Mouse (Mus musculus): Measurements from ENCODE around the gene Timm10. TPM values are rescaled to one million over a fixed set of nuclear protein-coding genes. Genes with fewer than 3 reads are reported as not detected.

The Timm10 gene
- total and polyA plus RNA-seq, 2 experiments from 2014 or later = 117 to 129 TPM

DNA sequence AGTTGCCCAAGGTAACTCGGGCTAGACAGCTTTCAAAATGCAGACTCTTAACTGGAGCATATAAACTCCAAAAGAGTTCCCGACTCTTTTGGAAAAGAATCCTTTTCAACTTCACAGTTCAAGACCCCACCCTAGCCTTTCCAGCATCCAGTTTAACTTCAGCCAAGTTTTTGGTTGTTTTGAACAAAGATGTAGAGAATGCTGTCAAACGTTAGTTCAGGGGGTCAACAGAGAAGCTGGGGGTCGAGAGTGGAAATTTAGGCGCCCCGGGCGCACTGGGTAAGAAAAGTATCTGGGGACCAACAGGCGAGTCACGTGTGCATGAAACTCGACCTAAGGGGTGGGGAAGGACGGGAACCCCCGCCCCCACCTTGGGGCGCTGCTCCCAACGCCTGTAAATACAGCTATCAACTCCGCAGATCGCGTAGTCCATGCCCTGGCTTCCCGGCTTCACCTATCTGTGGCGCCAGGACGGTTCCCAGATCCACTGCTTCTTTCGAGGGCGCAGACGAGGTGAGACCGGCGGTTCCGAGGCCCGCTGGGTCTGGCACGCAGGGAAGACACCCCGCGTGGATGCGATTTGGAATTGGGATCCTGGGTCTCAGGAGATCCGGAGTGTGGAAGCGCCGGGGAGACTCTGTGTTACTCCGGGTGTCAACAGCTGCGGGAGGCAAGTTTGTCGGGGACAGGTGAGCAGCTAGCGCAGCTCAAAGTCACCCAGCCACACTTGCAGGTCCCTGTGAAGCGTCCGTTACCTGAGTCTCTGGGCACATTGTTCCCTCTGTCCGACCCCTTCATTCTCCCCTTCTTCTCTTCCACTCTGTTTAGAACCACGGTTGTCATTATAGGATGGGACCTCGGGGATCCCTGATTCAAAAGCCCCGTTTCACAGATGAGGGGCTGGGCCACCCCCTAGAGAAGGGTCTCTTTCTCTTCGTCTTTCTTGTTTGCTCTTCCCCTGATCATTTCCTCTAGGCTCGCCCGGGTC, 12.5 kb downstream of the Timm10 start:
- no peaks in the 10 kb centered on the region for H3K36me3 ChIP-seq (replicated peaks; ENCODE audit: control insufficient read depth, insufficient read depth, low read length)
- ATAC-seq (ENCODE audit: insufficient read depth, low read depth) (no peak), DNase-seq (ENCODE audit: low spot score) (no peak)
- H3K4me1 ChIP-seq (ENCODE audit: control insufficient read depth, insufficient read depth) = peaks cover 15% of the 10 kb centered on the region; the same call in 1 of the 2 replicates
- peak overlapping the region; percentile 56 for H3K4me3 ChIP-seq (ENCODE audit: low read depth, low read length)
- no peaks in the 10 kb centered on the region for H3K9me3 ChIP-seq (replicated peaks; ENCODE audit: control insufficient read depth, low read length)
- H3K27ac ChIP-seq (ENCODE audit: low read depth) = peak overlapping the region; percentile 23
- H3K9ac ChIP-seq (replicated peaks; ENCODE audit: low read depth, low read length) = peak overlapping the region; percentile 60
- H3K27me3 ChIP-seq (ENCODE audit: control insufficient read depth, insufficient read depth, low read length) = peaks cover 13% of the 10 kb centered on the region
- peak overlapping the region; percentile 85 for H3K4me2 ChIP-seq (ENCODE audit: low read depth, low read length)
- WGBS = 2% methylated on average over 47 of the region's 47 CpGs
- TF ChIP-seq EP300 (IDR thresholded peaks at IDR 0.05; ENCODE audit: low read depth) = no peak
- no peak for TF ChIP-seq CTCF (IDR thresholded peaks at IDR 0.05; ENCODE audit: low read depth)

DNA sequence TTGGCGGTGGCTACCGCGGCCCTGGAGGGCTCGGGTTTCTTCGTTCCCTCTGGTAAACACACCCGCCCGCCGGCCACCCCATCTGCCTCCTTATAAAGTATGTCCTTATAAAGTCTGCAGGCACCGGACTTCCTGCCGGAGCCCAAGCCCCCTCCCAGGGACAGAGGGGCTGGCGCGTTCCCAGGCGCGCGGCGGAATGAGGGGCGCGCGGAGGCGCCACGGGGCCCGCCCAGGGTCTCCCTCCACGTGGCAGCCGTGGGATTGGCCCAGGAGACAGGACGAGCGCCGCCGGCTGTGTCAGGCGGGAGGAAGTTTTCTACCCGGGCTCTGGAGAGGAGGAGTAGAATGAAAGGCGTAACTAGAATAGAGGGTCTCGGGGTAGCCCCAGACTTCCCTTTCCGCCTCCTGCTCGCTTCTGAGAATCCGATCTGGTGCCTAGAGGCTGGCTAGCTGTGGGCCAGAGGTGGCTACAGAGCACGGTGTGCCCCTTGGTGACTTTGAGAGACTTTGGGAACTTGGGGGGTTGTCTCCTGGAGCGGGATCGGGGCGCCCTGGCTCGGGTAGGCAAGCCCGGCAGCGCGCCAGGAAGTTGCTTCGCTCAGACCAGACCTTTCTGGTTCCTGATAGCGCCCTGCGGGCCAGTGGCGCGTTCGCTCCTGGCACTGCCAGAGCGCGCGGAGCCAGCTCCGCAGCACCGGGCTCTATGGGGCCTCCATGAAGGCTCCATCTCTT, 13.4 kb downstream of the Timm10 start:
- under 1% methylated on average over 54 of the region's 54 CpGs for WGBS
- H3K36me3 ChIP-seq (replicated peaks; ENCODE audit: control insufficient read depth, insufficient read depth, low read length) = no peaks in the 10 kb centered on the region
- peak; percentile 3; the same call in 1 of the 2 replicates for TF ChIP-seq CTCF (IDR thresholded peaks at IDR 0.05; ENCODE audit: low read depth)
- TF ChIP-seq EP300 (IDR thresholded peaks at IDR 0.05; ENCODE audit: low read depth) = no peak
- peak overlapping the region; percentile 23 for H3K27ac ChIP-seq (ENCODE audit: low read depth)
- peak overlapping the region; percentile 85 for H3K4me2 ChIP-seq (ENCODE audit: low read depth, low read length)
- peaks cover 13% of the 10 kb centered on the region for H3K27me3 ChIP-seq (ENCODE audit: control insufficient read depth, insufficient read depth, low read length)
- peak overlapping the region; percentile 56 for H3K4me3 ChIP-seq (ENCODE audit: low read depth, low read length)
- H3K9me3 ChIP-seq (replicated peaks; ENCODE audit: control insufficient read depth, low read length) = no peaks in the 10 kb centered on the region
- peaks cover 23% of the 10 kb centered on the region for H3K4me1 ChIP-seq (ENCODE audit: control insufficient read depth, insufficient read depth)
- DNase-seq (ENCODE audit: low spot score) (peak; percentile 54), ATAC-seq (ENCODE audit: insufficient read depth, low read depth) (peak; percentile 84)
- H3K9ac ChIP-seq (replicated peaks; ENCODE audit: low read depth, low read length) = peak overlapping the region; percentile 60

- peaks cover 27% of the 10 kb centered on the region for H3K4me1 ChIP-seq (ENCODE audit: control insufficient read depth, insufficient read depth)
- H3K4me3 ChIP-seq (ENCODE audit: low read depth, low read length) = peak overlapping the region; percentile 56
- no peaks in the 10 kb centered on the region for H3K36me3 ChIP-seq (replicated peaks; ENCODE audit: control insufficient read depth, insufficient read depth, low read length)
- H3K9ac ChIP-seq (replicated peaks; ENCODE audit: low read depth, low read length) = peak overlapping the region; percentile 60
- WGBS = 7% methylated on average over 17 of the region's 17 CpGs
- peak overlapping the region; percentile 23; the same call in 1 of the 2 replicates for H3K27ac ChIP-seq (ENCODE audit: low read depth)
- no peak for TF ChIP-seq CTCF (IDR thresholded peaks at IDR 0.05; ENCODE audit: low read depth)
- TF ChIP-seq EP300 (IDR thresholded peaks at IDR 0.05; ENCODE audit: low read depth) = no peak
- ATAC-seq (ENCODE audit: insufficient read depth, low read depth) = peak; percentile 13; the same call in 1 of the 2 replicates
- no peaks in the 10 kb centered on the region for H3K9me3 ChIP-seq (replicated peaks; ENCODE audit: control insufficient read depth, low read length)
- H3K27me3 ChIP-seq (ENCODE audit: control insufficient read depth, insufficient read depth, low read length) = peaks cover 13% of the 10 kb centered on the region
- DNase-seq (ENCODE audit: low spot score) = no peak
- peak overlapping the region; percentile 85 for H3K4me2 ChIP-seq (ENCODE audit: low read depth, low read length)
Observed at GRCm38 (mm10) chr2:84840748-84841563, 14.2 kb downstream of the Timm10 start.

- TF ChIP-seq CTCF (IDR thresholded peaks at IDR 0.05; ENCODE audit: low read depth) (no peak), EP300 (IDR thresholded peaks at IDR 0.05; ENCODE audit: low read depth) (no peak)
- DNase-seq (ENCODE audit: low spot score) (no peak), ATAC-seq (ENCODE audit: insufficient read depth, low read depth) (no peak)
- no peak overlapping the region for H3K27ac ChIP-seq (ENCODE audit: low read depth)
- peaks cover 13% of the 10 kb centered on the region for H3K27me3 ChIP-seq (ENCODE audit: control insufficient read depth, insufficient read depth, low read length)
- no peak overlapping the region for H3K4me3 ChIP-seq (ENCODE audit: low read depth, low read length)
- no peaks in the 10 kb centered on the region for H3K36me3 ChIP-seq (replicated peaks; ENCODE audit: control insufficient read depth, insufficient read depth, low read length)
- peak overlapping the region; percentile 85; the same call in 1 of the 2 replicates for H3K4me2 ChIP-seq (ENCODE audit: low read depth, low read length)
- no peaks in the 10 kb centered on the region for H3K9me3 ChIP-seq (replicated peaks; ENCODE audit: control insufficient read depth, low read length)
- no peak overlapping the region for H3K9ac ChIP-seq (replicated peaks; ENCODE audit: low read depth, low read length)
- peaks cover 27% of the 10 kb centered on the region for H3K4me1 ChIP-seq (ENCODE audit: control insufficient read depth, insufficient read depth)
Observed at GRCm38 (mm10) chr2:84841905-84842304, 15.1 kb downstream of the Timm10 start.

GRCm38 (mm10) chr2:84843654-84844053, 16.9 kb downstream of the Timm10 start:
- Histone ChIP-seq H3K4me3 (ENCODE audit: low read depth, low read length) (no peak overlapping the region), H3K27ac (ENCODE audit: low read depth) (no peak overlapping the region), H3K9ac (replicated peaks; ENCODE audit: low read depth, low read length) (no peak overlapping the region), H3K27me3 (ENCODE audit: control insufficient read depth, insufficient read depth, low read length) (peaks cover 7% of the 10 kb centered on the region), H3K4me1 (ENCODE audit: control insufficient read depth, insufficient read depth) (peaks cover 27% of the 10 kb centered on the region), H3K4me2 (ENCODE audit: low read depth, low read length) (no peak overlapping the region), H3K36me3 (replicated peaks; ENCODE audit: control insufficient read depth, insufficient read depth, low read length) (no peaks in the 10 kb centered on the region), H3K9me3 (replicated peaks; ENCODE audit: control insufficient read depth, low read length) (no peaks in the 10 kb centered on the region)
- TF ChIP-seq EP300 (IDR thresholded peaks at IDR 0.05; ENCODE audit: low read depth) (no peak), CTCF (IDR thresholded peaks at IDR 0.05; ENCODE audit: low read depth) (no peak)
- DNase-seq (ENCODE audit: low spot score) (no peak), ATAC-seq (ENCODE audit: insufficient read depth, low read depth) (no peak)
- 80% methylated on average over 6 of the region's 6 CpGs for WGBS
